In genomic region chr10:75222611-75222998, GRCm38 (mm10) we compare ENCODE assay signal across 10 mouse cellular contexts. TPM values are rescaled to one million over a fixed set of nuclear protein-coding genes. Genes with fewer than 3 reads are reported as not detected.
DNase-seq lines count a peak whose midpoint lies in the region; ATAC-seq and TF ChIP-seq lines count a peak whose summit lies in the region.
"Had no signal": no experiment of that assay in that cellular context is flagged by ENCODE, and none has a peak within 500 bp of the region (broad histone marks: within the 10 kb centered on the region; RNA-seq: fewer than 3 reads in every experiment).

No protein-coding gene starts in this region.

- 59% methylated on average over 5 of the region's 5 CpGs for WGBS in liver, embryonic 13.5 days (ENCODE audit: insufficient replicate concordance)
- WGBS in limb, embryonic 14.5 days = 59% methylated on average over 5 of the region's 5 CpGs

- H3K4me3 ChIP-seq in liver, embryonic 13.5 days (replicated peaks) = no peak overlapping the region
- H3K4me3 ChIP-seq in brown adipose tissue, adult 24 weeks (ENCODE audit: insufficient read depth, low read depth, low read length) = no peak overlapping the region
- H3K4me3 ChIP-seq in limb, embryonic 14.5 days (replicated peaks; ENCODE audit: low read length) = no peak overlapping the region

- no peaks in the 10 kb centered on the region for H3K9me3 ChIP-seq in liver, embryonic 13.5 days (replicated peaks)
- H3K9me3 ChIP-seq in limb, embryonic 14.5 days (ENCODE audit: control insufficient read depth, low read length) = no peaks in the 10 kb centered on the region

- no peak overlapping the region for H3K9ac ChIP-seq in liver, embryonic 13.5 days
- H3K9ac ChIP-seq in limb, embryonic 14.5 days (ENCODE audit: low read depth, low read length, severe bottlenecking) = no peak overlapping the region

- H3K36me3 ChIP-seq in liver, embryonic 13.5 days = no peaks in the 10 kb centered on the region
- no peaks in the 10 kb centered on the region for H3K36me3 ChIP-seq in limb, embryonic 14.5 days (ENCODE audit: control insufficient read depth, insufficient read depth, low read length)
- H3K36me3 ChIP-seq in splenic B cell, adult 2 months (ENCODE audit: control insufficient read depth, insufficient read depth, low read length, poor library complexity, severe bottlenecking) = no peaks in the 10 kb centered on the region

- DNase-seq in liver, embryonic 13.5 days = no peak
- DNase-seq in liver = no peak
- DNase-seq in limb, embryonic 14.5 days (ENCODE audit: low spot score) = no peak
- DNase-seq in splenic B cell, adult 2 months (ENCODE audit: low read depth, low spot score) = peak; percentile 91
- DNase-seq in embryo, embryonic 10 days (ENCODE audit: low spot score) = no peak
- no peak for DNase-seq in layer of hippocampus, adult 9-11 months
- DNase-seq in cerebellum, adult 11 months = no peak
- DNase-seq: adrenal gland, adult 8-10 months; gastrocnemius, postnatal 14 days had no signal

- H3K27me3 ChIP-seq in liver, embryonic 13.5 days = no peaks in the 10 kb centered on the region
- no peaks in the 10 kb centered on the region for H3K27me3 ChIP-seq in limb, embryonic 14.5 days (ENCODE audit: control insufficient read depth, insufficient read depth, low read length)
- no peaks in the 10 kb centered on the region for H3K27me3 ChIP-seq in splenic B cell, adult 2 months (ENCODE audit: control insufficient read depth, insufficient read depth, low read length, poor library complexity, severe bottlenecking)

- peaks cover 48% of the 10 kb centered on the region for H3K4me1 ChIP-seq in liver, embryonic 13.5 days (replicated peaks)
- peaks cover 22% of the 10 kb centered on the region for H3K4me1 ChIP-seq in brown adipose tissue, adult 24 weeks (ENCODE audit: control insufficient read depth, insufficient read depth, insufficient read length, low read length)
- H3K4me1 ChIP-seq in limb, embryonic 14.5 days (ENCODE audit: control insufficient read depth, insufficient read depth, low read length) = peaks cover 9% of the 10 kb centered on the region

- TF ChIP-seq POLR2A in limb, embryonic 14.5 days (IDR thresholded peaks at IDR 0.05; ENCODE audit: borderline replicate concordance, extremely low read depth, insufficient read depth, insufficient read length) = no peak

- no peak for ATAC-seq in liver, embryonic 13.5 days (ENCODE audit: low read depth)
- no peak for ATAC-seq in limb, embryonic 14.5 days (ENCODE audit: low FRiP score, low read depth)

- no peak overlapping the region for H3K4me2 ChIP-seq in liver, embryonic 13.5 days
- no peak overlapping the region for H3K4me2 ChIP-seq in limb, embryonic 14.5 days (replicated peaks; ENCODE audit: low read depth, low read length, severe bottlenecking)

- peak overlapping the region; percentile 29; the same call in 1 of the 2 replicates for H3K27ac ChIP-seq in liver, embryonic 13.5 days
- H3K27ac ChIP-seq in brown adipose tissue, adult 24 weeks (replicated peaks; ENCODE audit: low read depth, low read length) = peak overlapping the region; percentile 65; the same call in 1 of the 2 replicates
- H3K27ac ChIP-seq in limb, embryonic 14.5 days (replicated peaks; ENCODE audit: low read depth, low read length) = peak overlapping the region; percentile 30; the same call in 1 of the 2 replicates

RNA-seq across cellular contexts. Expression of gene Specc1l, which starts 10.7 kb away (rescaled TPM):
- polyA plus RNA-seq in liver, embryonic 13.5 days (2015; fragmentation: Nextera tagmentation; extraction: Ambion mirVana) = 5.6 and 7.5 TPM in 2 replicates
- polyA plus RNA-seq in brown adipose tissue, adult 24 weeks (2012; ENCODE audit: insufficient read depth, insufficient read length, missing spikeins) = 12.3 and 15.1 TPM in 2 replicates
- polyA plus RNA-seq in limb, embryonic 14.5 days (2012; rRNA removed) = 27.7 and 29.1 TPM in 2 replicates
- polyA plus RNA-seq in limb, embryonic 14.5 days (2014; fragmentation: Nextera tagmentation; extraction: Ambion mirVana) = 21.4 and 27.2 TPM in 2 replicates
